Mouse (Mus musculus) ES-Bruce4 (cell line): ENCODE measurements around the gene Nt5m. TPM values are rescaled to one million over a fixed set of nuclear protein-coding genes. Genes with fewer than 3 reads are reported as not detected.

Experiments
- H3K27ac ChIP-seq: 2 replicates; pipeline ENCODE4 v1.5.1; 2012; ENCODE audit warnings: low read length, inconsistent platforms; ENCODE audit not compliant: insufficient read depth
- H3K27me3 ChIP-seq: 2 replicates; pipeline ENCODE4 v1.6.1; 2012; ENCODE audit warnings: mild to moderate bottlenecking, low read length, inconsistent platforms; ENCODE audit not compliant: control insufficient read depth, poor library complexity, insufficient read depth, severe bottlenecking
- H3K36me3 ChIP-seq: 2 replicates; pipeline ENCODE4 v1.6.1; 2012; ENCODE audit warnings: inconsistent platforms, mild to moderate bottlenecking, low read length, moderate library complexity; ENCODE audit not compliant: control insufficient read depth, poor library complexity, insufficient read depth, severe bottlenecking
- H3K4me1 ChIP-seq: one replicate; pipeline ENCODE4 v1.8.1; 2011; ENCODE audit warnings: low read length; ENCODE audit not compliant: control insufficient read depth, insufficient read depth
- H3K4me3 ChIP-seq: 2 replicates; pipeline ENCODE4 v1.5.1; 2011; ENCODE audit warnings: low read depth, mild to moderate bottlenecking, low read length
- H3K9ac ChIP-seq: 2 replicates; pipeline ENCODE4 v1.6.1; 2012; ENCODE audit warnings: low read depth, mild to moderate bottlenecking, inconsistent platforms; ENCODE audit not compliant: poor library complexity, severe bottlenecking
- H3K9me3 ChIP-seq: replicated peaks from 2 replicates; pipeline ENCODE4 v1.6.1; 2012; ENCODE audit warnings: mild to moderate bottlenecking, low read length, inconsistent platforms; ENCODE audit not compliant: control insufficient read depth, poor library complexity, insufficient read depth, severe bottlenecking
- CTCF ChIP-seq: IDR thresholded peaks from one replicate; pipeline ENCODE4 v1.8.1; 2011; ENCODE audit warnings: low read depth, low read length
- EP300 ChIP-seq: IDR thresholded peaks from 2 replicates; pipeline ENCODE4 v1.6.1; 2011; ENCODE audit warnings: low read depth, low read length; ENCODE audit not compliant: insufficient read depth
- POLR2A ChIP-seq: IDR thresholded peaks from one replicate; pipeline ENCODE4 v1.8.1; 2011; ENCODE audit warnings: low read length; ENCODE audit not compliant: insufficient read depth
- polyA plus RNA-seq: library from polyadenylated mRNA; stranded (reverse); fragments of >200 nt; gene quantifications from 2 replicates; pipeline ENCODE4 v1.2.4, GENCODE M21; 2011; ENCODE audit warnings: low read depth; ENCODE audit not compliant: missing spikeins, insufficient read depth, insufficient read length

The Nt5m gene
- polyA plus RNA-seq, 1 experiment, result 4.2 TPM

DNA sequence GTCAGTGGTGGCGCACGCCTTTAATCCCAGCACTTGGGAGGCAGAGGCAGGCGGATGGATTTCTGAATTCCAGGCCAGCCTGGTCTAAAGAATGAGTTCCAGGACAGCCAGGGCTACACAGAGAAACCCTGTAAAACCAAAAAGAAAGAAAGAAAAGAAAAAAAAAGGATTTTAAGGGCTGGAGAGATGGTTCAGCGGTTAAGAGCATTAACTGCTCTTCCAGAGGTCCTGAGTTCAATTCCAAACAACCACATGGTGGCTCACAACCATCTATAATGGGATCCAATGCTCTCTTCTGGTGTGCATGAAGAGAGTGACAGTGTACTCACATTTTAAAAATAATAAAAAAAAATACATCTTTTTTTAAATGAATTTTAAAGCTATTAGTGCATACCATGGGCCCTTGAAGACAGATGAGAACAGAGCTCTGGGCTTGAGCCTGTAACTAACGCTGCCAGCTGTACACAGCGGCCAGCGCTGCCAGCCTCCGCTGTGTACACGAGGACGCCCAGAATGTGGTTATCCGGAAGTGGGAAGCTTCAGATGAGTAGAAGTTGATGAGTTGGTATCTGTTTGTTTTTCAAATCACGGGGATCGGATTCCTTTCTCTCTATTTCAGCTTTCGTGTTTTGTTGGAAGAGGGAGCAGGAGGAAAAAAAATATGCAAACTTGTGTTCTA is 28.6 kb upstream of the Nt5m start:
- no peak for TF ChIP-seq POLR2A
- TF ChIP-seq EP300, result no peak
- no peak for TF ChIP-seq CTCF
- peaks cover 6% of the 10 kb centered on the region for H3K4me1 ChIP-seq
- no peaks in the 10 kb centered on the region for H3K9me3 ChIP-seq
- no peaks in the 10 kb centered on the region for H3K27me3 ChIP-seq
- H3K27ac ChIP-seq, result peak overlapping the region; percentile 42
- H3K4me3 ChIP-seq, result peak overlapping the region; percentile 94
- H3K9ac ChIP-seq, result peak overlapping the region; percentile 67
- 0 out of 2 replicates have a peak, but pooled peaks cover 12% of the 10 kb centered on the region for H3K36me3 ChIP-seq

DNA sequence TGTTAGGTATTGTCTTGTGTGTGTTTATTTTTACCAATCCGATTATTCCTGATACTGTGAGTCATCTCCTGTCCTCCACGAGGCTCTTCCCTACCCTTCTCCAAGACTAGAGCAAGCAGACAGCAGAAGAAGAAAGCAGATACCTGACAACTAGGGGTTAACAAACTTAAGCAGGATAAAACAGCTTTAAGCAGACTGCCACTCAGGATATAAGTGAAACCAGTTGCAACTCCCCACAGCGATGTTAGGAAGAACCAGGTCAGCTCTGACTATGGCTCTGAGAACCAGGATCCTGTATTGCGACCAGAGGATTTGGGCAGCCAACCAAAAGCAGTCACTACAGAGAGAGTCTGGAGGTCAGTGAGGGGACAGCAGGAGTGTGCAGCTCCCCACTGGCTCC is 28.0 kb upstream of the Nt5m start:
- TF ChIP-seq CTCF, result no peak
- TF ChIP-seq POLR2A, result no peak
- no peaks in the 10 kb centered on the region for H3K9me3 ChIP-seq
- H3K36me3 ChIP-seq, result 0 out of 2 replicates have a peak, but pooled peaks cover 7% of the 10 kb centered on the region
- H3K9ac ChIP-seq, result peak overlapping the region; percentile 67
- H3K4me1 ChIP-seq, result peaks cover 5% of the 10 kb centered on the region
- H3K4me3 ChIP-seq, result peak overlapping the region; percentile 10
- H3K27ac ChIP-seq, result peak overlapping the region; percentile 24
- no peaks in the 10 kb centered on the region for H3K27me3 ChIP-seq

DNA sequence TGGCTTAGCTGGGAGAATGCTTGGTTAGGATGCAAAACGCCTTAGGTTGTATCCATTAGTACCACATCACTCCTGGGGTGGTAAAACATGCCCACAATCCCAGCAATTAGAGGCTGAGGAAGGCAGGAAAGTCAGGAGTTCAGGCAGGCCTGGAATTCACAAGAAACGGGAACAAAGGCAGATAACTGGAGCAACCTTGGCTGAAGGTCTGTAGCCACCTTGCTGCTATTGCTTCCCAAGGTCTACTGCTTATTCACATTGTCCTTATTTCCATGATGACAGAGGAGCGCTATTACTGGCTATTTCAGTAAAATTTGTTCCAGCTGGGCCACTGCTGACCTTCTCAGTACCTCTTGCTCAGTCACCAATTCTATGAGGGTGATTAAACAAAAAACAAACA is 26.0 kb upstream of the Nt5m start:
- Histone ChIP-seq H3K36me3 (peaks cover 13% of the 10 kb centered on the region), H3K27me3 (no peaks in the 10 kb centered on the region), H3K9ac (no peak overlapping the region), H3K4me1 (peaks cover 5% of the 10 kb centered on the region), H3K4me3 (no peak overlapping the region), H3K9me3 (no peaks in the 10 kb centered on the region), H3K27ac (peak overlapping the region; percentile 91)
- TF ChIP-seq EP300, result no peak
- TF ChIP-seq POLR2A, result no peak
- TF ChIP-seq CTCF, result no peak

DNA sequence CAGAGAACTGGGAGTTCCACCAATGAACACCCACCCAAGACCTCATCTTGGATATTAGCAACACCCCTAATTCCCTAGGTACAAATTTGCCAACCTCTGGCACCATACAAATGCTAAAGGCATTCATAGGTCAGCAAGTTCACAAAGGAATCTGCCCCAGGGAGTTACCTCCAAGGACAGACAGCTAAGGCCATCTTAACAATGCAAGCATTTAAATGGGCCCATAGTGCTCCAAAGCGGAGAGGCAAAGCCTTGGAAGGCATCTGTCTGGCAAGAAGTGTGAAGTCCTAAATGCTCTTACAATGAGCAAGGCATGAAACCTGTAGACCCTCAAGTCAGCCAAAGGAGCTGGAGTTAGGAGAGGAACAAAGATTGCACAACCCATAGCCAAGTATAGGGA is 24.9 kb upstream of the Nt5m start:
- Histone ChIP-seq H3K27me3 (no peaks in the 10 kb centered on the region), H3K9ac (no peak overlapping the region), H3K4me1 (peaks cover 5% of the 10 kb centered on the region), H3K36me3 (peaks cover 23% of the 10 kb centered on the region), H3K27ac (peak overlapping the region; percentile 91), H3K4me3 (no peak overlapping the region), H3K9me3 (no peaks in the 10 kb centered on the region)
- TF ChIP-seq EP300, result no peak
- TF ChIP-seq CTCF, result no peak
- TF ChIP-seq POLR2A, result no peak

DNA sequence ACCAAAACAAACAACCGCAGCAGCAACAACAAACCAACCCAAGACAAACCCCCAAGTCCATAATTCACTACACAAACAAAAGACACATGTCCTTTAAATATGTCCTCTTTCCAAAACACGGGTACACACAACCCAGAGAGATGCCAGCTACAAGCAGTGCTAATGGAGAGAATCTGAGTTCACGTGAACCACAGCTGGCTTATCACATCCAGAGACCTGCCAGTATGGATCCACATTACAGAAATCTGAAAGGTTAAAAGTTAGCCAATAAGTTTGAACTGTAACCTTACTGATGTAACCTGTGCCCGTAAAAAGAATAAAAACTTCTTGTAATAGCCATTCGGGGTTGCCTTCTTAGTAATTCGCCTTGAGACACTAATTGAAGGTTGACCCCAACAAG is 24.3 kb upstream of the Nt5m start:
- H3K4me3 ChIP-seq, result no peak overlapping the region
- H3K27ac ChIP-seq, result peak overlapping the region; percentile 91
- no peak overlapping the region for H3K9ac ChIP-seq
- TF ChIP-seq POLR2A (no peak), EP300 (no peak), CTCF (no peak)
- no peaks in the 10 kb centered on the region for H3K9me3 ChIP-seq
- no peaks in the 10 kb centered on the region for H3K27me3 ChIP-seq
- H3K4me1 ChIP-seq, result peaks cover 5% of the 10 kb centered on the region
- H3K36me3 ChIP-seq, result peaks cover 29% of the 10 kb centered on the region

DNA sequence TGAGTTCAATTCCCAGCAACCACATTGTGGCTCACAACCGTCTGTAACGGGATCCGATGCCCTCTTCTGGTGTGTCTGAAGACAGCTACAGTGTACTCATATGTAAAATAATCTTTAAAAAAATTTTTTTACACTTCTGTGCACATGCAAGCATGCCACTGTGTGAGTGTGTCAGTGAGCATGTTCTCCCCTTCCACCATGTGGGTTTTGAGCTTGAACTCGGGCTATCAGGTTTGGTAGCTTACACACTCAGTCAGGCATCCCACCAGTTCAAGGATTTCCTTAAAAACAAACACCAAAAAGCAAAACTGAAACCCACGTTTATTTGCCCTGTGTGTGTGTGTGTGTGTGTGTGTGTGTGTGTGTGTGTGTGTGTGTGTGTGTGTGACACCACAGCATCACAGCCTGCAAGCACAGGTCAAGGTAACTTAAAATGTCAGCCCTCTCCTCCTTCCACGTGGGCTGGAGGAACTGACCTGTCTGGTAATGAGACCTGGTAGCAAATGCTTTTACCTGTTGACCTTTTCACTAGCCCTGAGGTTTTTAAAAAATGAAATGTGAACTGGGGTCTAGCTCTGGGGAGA is 23.7 kb upstream of the Nt5m start:
- H3K27ac ChIP-seq, result no peak overlapping the region
- no peaks in the 10 kb centered on the region for H3K9me3 ChIP-seq
- no peaks in the 10 kb centered on the region for H3K27me3 ChIP-seq
- H3K4me3 ChIP-seq, result no peak overlapping the region
- TF ChIP-seq POLR2A (no peak), CTCF (no peak), EP300 (no peak)
- peaks cover 5% of the 10 kb centered on the region for H3K4me1 ChIP-seq
- no peak overlapping the region for H3K9ac ChIP-seq
- H3K36me3 ChIP-seq, result peaks cover 36% of the 10 kb centered on the region
